Comparison of ENCODE assay signal across 8 mouse cellular contexts in genomic region chr12:25097052-25097209, GRCm38 (mm10). TPM values are rescaled to one million over a fixed set of nuclear protein-coding genes. Genes with fewer than 3 reads are reported as not detected.
DNase-seq lines count a peak whose midpoint lies in the region; ATAC-seq and TF ChIP-seq lines count a peak whose summit lies in the region.

Gene Id2 (minus strand): TSS chr12:25097140.

- no peak for TF ChIP-seq CTCF in heart, postnatal 0 days (IDR thresholded peaks at IDR 0.05; ENCODE audit: low read depth)

- no peak for TF ChIP-seq EP300 in heart, postnatal 0 days (IDR thresholded peaks at IDR 0.05; ENCODE audit: low read depth)

- H3K4me2 ChIP-seq in heart, postnatal 0 days (ENCODE audit: low read depth, low read length), result peak within 1 kb of the TSS; percentile 76

- H3K36me3 ChIP-seq in heart, postnatal 0 days (replicated peaks; ENCODE audit: control insufficient read depth, insufficient read depth, low read length), result no peaks in the 10 kb centered on the region
- H3K36me3 ChIP-seq in limb, embryonic 10.5 days, result 0 out of 2 replicates have a peak, but pooled peaks cover 3% of the 10 kb centered on the region

- no peaks in the 10 kb centered on the region for H3K9me3 ChIP-seq in heart, postnatal 0 days (replicated peaks; ENCODE audit: control insufficient read depth, low read length)
- H3K9me3 ChIP-seq in limb, embryonic 10.5 days (replicated peaks), result no peaks in the 10 kb centered on the region

- no peak for DNase-seq in left cerebral cortex, adult 18-20 months (ENCODE audit: low spot score in 2 of 2)
- no peak for DNase-seq in left cerebral cortex, adult 9 months (ENCODE audit: low spot score in 2 of 2)
- DNase-seq in adrenal gland, postnatal 4 days (ENCODE audit: low spot score in 2 of 2), result no peak
- no peak for DNase-seq in heart, postnatal 0 days (ENCODE audit: low spot score)
- no peak for DNase-seq in limb, embryonic 10.5 days (ENCODE audit: low spot score)
- no peak for DNase-seq in urinary bladder, postnatal 36 days (ENCODE audit: low spot score in 2 of 2)
- no peak for DNase-seq in gastrocnemius, adult 18-20 months (ENCODE audit: low spot score)

- H3K27ac ChIP-seq in heart, postnatal 0 days (ENCODE audit: low read depth), result peak within 1 kb of the TSS; percentile 95
- peak within 1 kb of the TSS; percentile 99 for H3K27ac ChIP-seq in limb, embryonic 10.5 days

- H3K4me3 ChIP-seq in heart, postnatal 0 days (ENCODE audit: low read depth, low read length), result peak within 1 kb of the TSS; percentile 60
- peak within 1 kb of the TSS; percentile 79 for H3K4me3 ChIP-seq in limb, embryonic 10.5 days

- whole genome bisulfite sequencing in heart, postnatal 0 days, result 14% methylated on average over 1 of the region's 1 CpGs
- 2% methylated on average over 1 of the region's 1 CpGs for WGBS in limb, embryonic 10.5 days

- no peak for ATAC-seq in heart, postnatal 0 days (ENCODE audit: insufficient read depth, low read depth)
- no peak for ATAC-seq in neutrophil, adult 5-6 weeks (ENCODE audit: extremely low read depth, insufficient number of reproducible peaks, low FRiP score, poor library complexity, severe bottlenecking)

- H3K27me3 ChIP-seq in heart, postnatal 0 days (ENCODE audit: control insufficient read depth, insufficient read depth, low read length), result no peaks in the 10 kb centered on the region
- H3K27me3 ChIP-seq in limb, embryonic 10.5 days (ENCODE audit: low read depth, poor library complexity, severe bottlenecking), result no peaks in the 10 kb centered on the region

- peaks cover 35% of the 10 kb centered on the region for H3K4me1 ChIP-seq in heart, postnatal 0 days (ENCODE audit: control insufficient read depth, insufficient read depth)
- peaks cover 65% of the 10 kb centered on the region for H3K4me1 ChIP-seq in limb, embryonic 10.5 days

- peak within 1 kb of the TSS; percentile 56 for H3K9ac ChIP-seq in heart, postnatal 0 days (replicated peaks; ENCODE audit: low read depth, low read length)

RNA-seq across cellular contexts. Expression of gene Id2, which starts in this region (rescaled TPM):
- 100 to 1,000 TPM; 127 to 156 TPM for total RNA-seq in left cerebral cortex, adult 18-20 months (2021)
- total RNA-seq in adrenal gland, postnatal 4 days (2021), result 100 to 1,000 TPM; 463 to 511 TPM
- 57.7 and 83.7 TPM in 2 replicates for total RNA-seq in heart, postnatal 0 days (2014; rRNA removed; ENCODE audit: low replicate concordance)
- polyA plus RNA-seq in heart, postnatal 0 days (2015; fragmentation: Nextera tagmentation; extraction: Ambion mirVana), result 131 and 136 TPM in 2 replicates
- 273 and 313 TPM in 2 replicates for polyA plus RNA-seq in limb, embryonic 10.5 days (2016; fragmentation: Nextera tagmentation; extraction: Ambion mirVana)
- total RNA-seq in neutrophil, adult 5-6 weeks (2017), result 18.7 and 33.8 TPM in 2 replicates
- total RNA-seq in gastrocnemius, adult 18-20 months (2021), result 1 to 10 TPM; 2.6 to 3.5 TPM
